Mouse (Mus musculus): Measurements from ENCODE around the gene Fbxo22. TPM values are rescaled to one million over a fixed set of nuclear protein-coding genes. Genes with fewer than 3 reads are reported as not detected.
"Not testable (repeated sequence)": the region's sequence is repeated elsewhere in the genome, so short reads cannot be mapped to it uniquely, and the experiment has no call there.

The Fbxo22 gene
- polyA plus RNA-seq, 1 experiment from 2014 or later, result 36.9 TPM

GRCm38 (mm10) chr9:55236235-55237165, 27.8 kb downstream of the Fbxo22 start:
- DNase-seq (ENCODE audit: low spot score), result no peak

GRCm38 (mm10) chr9:55240852-55241251, 32.1 kb downstream of the Fbxo22 start:
- DNase-seq (ENCODE audit: low spot score), result no peak

DNA sequence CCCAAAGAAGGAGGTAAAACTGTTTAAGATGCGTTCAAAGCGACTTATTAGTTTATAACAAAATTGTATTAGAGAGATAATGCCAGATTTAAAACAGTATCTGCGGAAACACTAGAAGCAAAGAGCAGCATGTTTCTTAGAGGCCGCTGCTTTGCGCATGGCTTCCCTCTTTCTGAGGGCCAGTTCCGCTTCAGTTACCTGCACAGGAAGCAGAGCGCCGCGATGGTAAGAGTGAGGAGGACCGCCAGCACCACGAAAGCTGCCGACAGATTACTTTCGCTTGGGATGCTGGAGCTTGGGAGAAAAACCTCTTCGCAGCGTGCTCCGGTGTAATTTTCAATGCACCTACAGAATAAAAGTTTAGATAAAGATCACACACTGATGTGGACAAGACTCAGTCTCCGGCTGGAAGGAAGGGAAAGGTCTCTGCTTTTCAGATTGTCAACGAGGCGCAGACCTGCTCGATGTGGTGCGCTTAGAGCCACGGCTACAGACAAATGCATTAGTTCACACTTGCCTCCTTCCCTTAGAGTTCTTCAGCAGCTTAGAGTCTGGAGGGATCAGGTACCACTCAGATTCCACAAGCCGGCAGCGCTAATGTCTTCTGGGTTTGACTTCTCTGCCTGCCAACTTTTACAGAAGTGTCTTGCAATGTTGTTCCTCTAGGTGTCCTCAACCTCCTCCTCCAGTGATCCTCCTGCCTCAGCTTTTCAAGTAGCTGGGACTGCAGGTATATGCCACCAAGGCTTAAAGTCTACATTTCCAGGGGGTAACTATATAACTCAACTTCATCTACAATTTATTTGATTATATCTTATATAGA, 33.3 kb downstream of the Fbxo22 start:
- peak; percentile 31 for DNase-seq (ENCODE audit: low spot score)

- DNase-seq (ENCODE audit: low spot score), result no peak
Observed at GRCm38 (mm10) chr9:55243280-55243679, 34.6 kb downstream of the Fbxo22 start.

DNA sequence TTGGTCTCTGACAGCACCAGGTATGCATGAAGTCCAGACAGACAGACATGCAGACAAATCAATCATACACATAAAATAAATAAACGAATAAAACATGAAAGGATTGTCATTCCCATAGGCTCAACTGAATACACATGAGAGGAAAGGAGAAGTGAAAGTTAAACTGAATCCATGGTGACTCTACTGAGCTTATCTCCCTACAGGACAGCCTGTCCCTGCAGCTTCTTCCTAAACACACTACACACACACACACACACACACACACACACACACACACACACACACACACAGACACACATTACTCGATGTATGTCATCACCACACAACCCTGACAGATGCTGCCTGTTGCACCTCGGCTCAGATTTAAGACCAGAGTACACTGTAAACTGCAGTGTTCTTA, 35.4 kb downstream of the Fbxo22 start:
- no peak for DNase-seq (ENCODE audit: low spot score)

- DNase-seq (ENCODE audit: low spot score), result not testable (repeated sequence)
Observed at GRCm38 (mm10) chr9:55245057-55245750, 36.5 kb downstream of the Fbxo22 start.

GRCm38 (mm10) chr9:55246440-55246839, 37.7 kb downstream of the Fbxo22 start:
- DNase-seq (ENCODE audit: low spot score), result no peak

DNA sequence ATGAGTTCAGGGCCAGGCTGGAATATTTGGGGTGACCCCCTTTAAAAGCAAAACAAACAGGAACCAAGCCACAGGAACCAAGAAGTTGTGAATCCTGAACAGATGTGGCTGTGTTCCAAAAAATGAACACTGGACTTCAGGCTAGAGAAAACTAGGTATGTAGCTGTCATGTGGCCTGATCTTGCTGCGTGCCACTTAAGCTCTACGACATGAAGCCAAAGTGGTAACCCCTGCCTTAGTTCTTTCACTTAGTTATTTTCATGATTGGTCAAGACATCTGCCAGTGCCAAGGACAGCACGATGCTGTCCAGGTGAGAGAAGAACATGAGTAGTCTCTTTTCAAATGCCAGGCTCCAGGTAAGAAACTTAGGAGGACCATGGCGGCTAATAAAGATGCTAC, 38.2 kb downstream of the Fbxo22 start:
- no peak for DNase-seq (ENCODE audit: low spot score)

DNA sequence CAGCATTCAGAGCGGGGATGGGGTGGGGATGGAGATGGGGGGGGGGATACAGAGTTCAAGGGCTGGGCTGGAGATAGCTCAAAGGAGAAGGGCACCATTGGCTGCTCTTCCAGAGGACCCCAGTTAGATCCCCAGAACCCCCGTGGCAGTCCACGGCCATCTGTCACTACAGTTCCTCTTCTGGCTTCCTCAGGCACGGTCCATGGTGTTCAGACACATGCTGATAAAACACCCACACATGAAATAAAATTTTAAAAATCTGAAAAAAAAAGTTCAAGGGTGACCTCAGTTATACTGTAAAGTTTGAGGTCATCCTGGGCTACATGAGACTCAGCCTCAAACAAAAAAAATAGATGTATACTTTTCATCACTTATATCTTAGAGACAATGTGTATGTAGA, 39.7 kb downstream of the Fbxo22 start:
- DNase-seq (ENCODE audit: low spot score), result no peak

DNA sequence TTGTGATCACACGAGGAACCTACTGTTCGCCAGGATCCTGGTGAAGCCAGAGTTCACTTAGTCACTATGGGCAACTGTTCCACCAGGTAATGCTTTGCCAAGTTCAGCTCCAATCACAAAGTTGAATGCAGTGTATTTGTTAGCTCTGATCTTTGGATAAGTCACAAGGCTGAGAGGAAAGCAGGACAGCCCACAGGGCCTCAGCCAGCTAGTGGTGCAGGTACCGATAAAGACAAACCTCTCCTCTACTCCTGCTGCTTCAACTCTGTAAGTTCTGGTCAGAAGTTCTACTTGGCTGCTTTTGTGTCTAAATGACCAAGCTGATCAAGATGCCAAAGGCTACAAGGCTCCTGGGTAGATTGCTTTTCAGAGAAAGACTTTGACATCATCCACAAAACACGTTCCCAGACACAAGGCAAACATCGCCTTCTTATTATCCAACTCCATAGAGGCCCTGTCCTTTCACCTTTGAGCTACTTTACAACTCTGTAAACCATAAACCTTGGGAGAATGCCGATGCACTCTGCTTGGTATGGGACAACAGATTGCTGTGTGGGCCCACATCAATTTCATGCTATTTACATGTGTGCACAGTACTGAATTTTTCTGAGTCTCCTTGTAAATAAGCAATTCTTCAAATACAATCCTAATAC, 42.0 kb downstream of the Fbxo22 start:
- no peak for DNase-seq (ENCODE audit: low spot score)

GRCm38 (mm10) chr9:55252097-55252496, 43.4 kb downstream of the Fbxo22 start:
- peak; percentile 21 for DNase-seq (ENCODE audit: low spot score)

- no peak for DNase-seq (ENCODE audit: low spot score)
Observed at GRCm38 (mm10) chr9:55253849-55254248, 45.1 kb downstream of the Fbxo22 start.

DNA sequence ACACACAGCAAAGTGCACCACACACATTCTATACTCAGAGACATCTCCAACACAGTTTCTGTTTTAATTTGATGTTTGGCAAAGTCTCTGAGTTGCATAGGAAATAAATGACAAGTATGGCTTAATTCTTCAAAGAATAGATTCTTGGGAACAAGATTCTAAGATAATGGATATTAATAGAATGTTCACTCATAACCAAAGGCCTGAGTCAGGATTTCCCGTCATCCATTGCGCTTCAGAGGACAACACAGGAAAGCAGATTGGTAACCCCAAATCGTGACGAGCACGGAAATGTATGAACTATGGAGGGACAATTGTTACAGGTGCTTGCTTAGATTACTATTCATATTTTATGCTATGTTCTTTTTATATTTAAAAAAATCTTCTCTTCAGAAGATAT, 46.3 kb downstream of the Fbxo22 start:
- no peak for DNase-seq (ENCODE audit: low spot score)

DNA sequence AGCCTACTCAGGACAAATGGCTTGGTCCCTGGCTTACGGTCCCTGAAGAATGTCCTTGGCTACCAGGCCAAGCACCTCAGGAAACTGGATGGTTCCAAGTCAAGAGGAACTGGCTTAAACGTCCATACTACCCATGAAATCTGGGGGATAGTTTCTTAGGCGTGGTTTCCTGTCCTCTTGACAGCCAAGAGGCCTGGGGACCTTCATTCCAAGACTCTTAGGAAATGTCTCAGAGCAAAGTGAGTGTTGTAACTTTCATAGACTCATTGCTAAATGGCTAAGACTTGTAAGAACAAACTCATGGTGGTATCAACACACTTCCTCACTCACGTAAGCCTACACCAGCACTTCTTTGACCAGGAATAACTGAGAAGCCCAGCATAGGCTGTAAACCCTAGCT, 46.9 kb downstream of the Fbxo22 start:
- DNase-seq (ENCODE audit: low spot score), result no peak

DNA sequence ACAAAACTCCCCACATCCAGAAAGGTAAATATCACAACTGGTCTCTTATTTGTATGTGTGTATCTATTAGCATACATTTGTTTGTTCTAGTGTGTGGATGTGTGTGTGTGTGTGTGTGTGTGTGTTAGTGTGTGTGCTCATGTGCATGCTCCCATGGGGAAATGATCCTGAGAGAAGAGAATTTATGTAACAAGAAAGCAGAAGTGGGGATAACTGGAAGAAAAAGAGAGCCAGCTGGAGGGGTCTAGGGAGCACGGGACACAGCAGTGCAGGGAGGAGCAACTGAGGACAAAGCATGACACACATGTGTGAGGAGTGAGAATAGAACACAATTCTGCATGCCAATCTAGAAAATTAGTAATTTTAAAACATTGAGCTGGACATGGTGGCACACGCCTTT, 48.4 kb downstream of the Fbxo22 start:
- no peak for DNase-seq (ENCODE audit: low spot score)

DNA sequence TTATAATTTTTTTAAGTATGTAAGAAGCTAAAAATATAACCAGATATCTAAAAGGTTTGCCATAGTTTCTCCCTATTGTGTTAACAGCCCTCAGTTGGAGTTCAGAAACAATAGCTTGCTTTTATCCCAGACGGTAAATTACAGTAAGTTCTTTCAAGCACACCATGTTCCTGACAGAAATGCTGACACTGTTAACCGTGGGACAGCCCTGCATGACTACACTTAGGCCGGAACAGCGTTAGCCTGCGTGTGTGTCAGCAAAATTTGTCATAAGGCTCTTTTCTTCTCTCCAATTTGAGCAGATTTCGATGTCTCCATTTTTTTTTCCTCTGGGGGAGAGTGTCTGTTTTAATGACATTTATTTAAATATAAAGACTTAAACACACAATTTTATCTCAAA, 51.0 kb downstream of the Fbxo22 start:
- DNase-seq (ENCODE audit: low spot score), result no peak

- no peak for DNase-seq (ENCODE audit: low spot score)
Observed at GRCm38 (mm10) chr9:55264356-55265302, 55.9 kb downstream of the Fbxo22 start.

GRCm38 (mm10) chr9:55271960-55272560, 63.3 kb downstream of the Fbxo22 start:
- DNase-seq (ENCODE audit: low spot score), result no peak

DNA sequence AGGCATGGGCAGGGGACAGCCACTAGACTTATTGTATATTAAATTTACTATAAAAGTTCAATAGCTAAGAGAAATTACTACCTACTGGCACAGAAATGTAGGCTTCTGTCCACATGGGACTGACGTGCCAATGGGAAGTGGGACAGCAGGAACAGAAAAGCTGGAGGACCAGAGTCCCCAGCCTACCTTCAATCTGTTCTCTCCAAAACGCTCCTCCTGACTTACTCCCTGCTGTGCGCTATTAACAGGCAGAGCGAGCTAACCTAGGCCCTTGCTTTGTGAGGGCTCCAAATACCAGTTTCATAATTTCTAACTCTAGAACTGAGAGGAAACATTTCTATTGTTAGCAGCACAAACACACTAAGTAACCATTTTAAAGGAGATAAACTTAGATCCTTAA, 65.2 kb downstream of the Fbxo22 start:
- no peak for DNase-seq (ENCODE audit: low spot score)

Data from thymus, postnatal 0 days (tissue).